Mouse (Mus musculus) CH12.LX (cell line): ENCODE measurements at regions not wholly inside any gene's neighbourhood (a gene's known extent, or its start where the extent isn't known, plus 50 kb on each side); places are given as distances from the start of the nearest gene placed in this dataset.

Experiments
- DNase-seq: peaks from one replicate; pipeline ENCODE4 v3.0.0-alpha.2; 2013; ENCODE audit errors: extremely low read depth
- H3K27ac ChIP-seq: 2 replicates; pipeline ENCODE4 v1.5.1; 2012; ENCODE audit warnings: low read depth, mild to moderate bottlenecking, control low read depth, moderate library complexity; ENCODE audit not compliant: insufficient read depth
- H3K27me3 ChIP-seq: replicated peaks from 2 replicates; pipeline ENCODE3; 2012; ENCODE audit warnings: inconsistent platforms
- H3K36me3 ChIP-seq, 2 experiments: replicated peaks in 1 of 2; 2 replicates each; pipeline versions ENCODE3 to v1.6.1; 2012; ENCODE audit warnings: inconsistent platforms in 1 of 2, low read length in 1 of 2, mild to moderate bottlenecking in 1 of 2, mixed read lengths in 1 of 2, moderate library complexity in 1 of 2; ENCODE audit not compliant: control insufficient read depth in 1 of 2, insufficient read depth in 1 of 2
- H3K4me1 ChIP-seq, 2 experiments: 2 replicates each; pipeline ENCODE4 v1.6.1; 2012; ENCODE audit warnings: inconsistent platforms in 1 of 2, moderate library complexity in 1 of 2; ENCODE audit not compliant: insufficient read depth in 2 of 2, control insufficient read depth in 1 of 2
- H3K4me2 ChIP-seq: 2 replicates; pipeline ENCODE4 v1.6.1; 2012; ENCODE audit warnings: low read depth, mild to moderate bottlenecking, control low read depth; ENCODE audit not compliant: poor library complexity, insufficient read depth, severe bottlenecking
- H3K4me3 ChIP-seq, 3 experiments: fragments of 150-350 bp in 1 of 3; sonication (generic) in 1 of 3; replicated peaks in 1 of 3; 2 replicates each; pipeline versions ENCODE3 to v1.5.1; 2011 to 2012; ENCODE audit warnings: low read depth in 2 of 3, low read length in 2 of 3, mild to moderate bottlenecking in 2 of 3, moderate library complexity in 2 of 3, control low read depth in 1 of 3, improper control_type of control experiment in 1 of 3, inconsistent platforms in 1 of 3, mixed read lengths in 1 of 3; ENCODE audit not compliant: poor library complexity in 1 of 3
- H3K79me2 ChIP-seq: replicated peaks from 2 replicates; pipeline ENCODE4 v1.6.1; 2012; ENCODE audit warnings: mild to moderate bottlenecking, moderate library complexity; ENCODE audit not compliant: control insufficient read depth, poor library complexity, insufficient read depth, severe bottlenecking; ENCODE audit errors: extremely low read depth
- H3K9ac ChIP-seq: 2 replicates; pipeline ENCODE4 v1.6.1; 2012; ENCODE audit warnings: low read depth, mild to moderate bottlenecking, control low read depth, moderate library complexity; ENCODE audit not compliant: insufficient read depth
- H3K9me3 ChIP-seq: replicated peaks from 2 replicates; pipeline ENCODE3; 2012; ENCODE audit warnings: low read length, inconsistent platforms, mixed read lengths
- CHD1 ChIP-seq: IDR thresholded peaks from 2 replicates; pipeline ENCODE4 v1.6.1; 2012; ENCODE audit warnings: low read depth, low read length, improper control_type of control experiment, inconsistent platforms
- CHD2 ChIP-seq: IDR thresholded peaks from 2 replicates; pipeline ENCODE4 v1.6.1; 2011; ENCODE audit warnings: low read length, improper control_type of control experiment
- E2F4 ChIP-seq: IDR thresholded peaks from 2 replicates; pipeline ENCODE4 v1.6.1; 2011; ENCODE audit warnings: low read depth, low read length, improper control_type of control experiment; ENCODE audit not compliant: insufficient replicate concordance
- EP300 ChIP-seq: IDR thresholded peaks from 2 replicates; pipeline ENCODE4 v1.6.1; 2011; ENCODE audit warnings: low read length, improper control_type of control experiment
- ETS1 ChIP-seq: conservative IDR thresholded peaks from 2 replicates; pipeline ENCODE4 v1.6.1; 2012; ENCODE audit warnings: low read depth, mild to moderate bottlenecking, inconsistent platforms, low read length, improper control_type of control experiment, moderate library complexity
- GABPA ChIP-seq: IDR thresholded peaks from 2 replicates; pipeline ENCODE4 v1.6.1; 2012; ENCODE audit warnings: low read depth, low read length, improper control_type of control experiment, inconsistent platforms; ENCODE audit not compliant: insufficient replicate concordance
- HCFC1 ChIP-seq: IDR thresholded peaks from 2 replicates; pipeline ENCODE4 v1.6.1; 2012; ENCODE audit warnings: low read depth, mild to moderate bottlenecking, inconsistent platforms, low read length, improper control_type of control experiment
- IRF4 ChIP-seq: IDR thresholded peaks from 2 replicates; pipeline ENCODE4 v1.6.1; 2014; ENCODE audit warnings: low read depth, mild to moderate bottlenecking, inconsistent platforms, low read length, improper control_type of control experiment
- JUN ChIP-seq: IDR thresholded peaks from 2 replicates; pipeline ENCODE4 v1.6.1; 2011; ENCODE audit warnings: low read depth, mild to moderate bottlenecking, low read length, improper control_type of control experiment, moderate library complexity; ENCODE audit not compliant: insufficient read depth
- JUND ChIP-seq: conservative IDR thresholded peaks from 2 replicates; pipeline ENCODE4 v1.6.1; 2011; ENCODE audit warnings: low read depth, low read length, improper control_type of control experiment
- KAT2A ChIP-seq: IDR thresholded peaks from 2 replicates; pipeline ENCODE4 v1.6.1; 2012; ENCODE audit warnings: low read length, improper control_type of control experiment, inconsistent platforms; ENCODE audit not compliant: insufficient replicate concordance
- MAFK ChIP-seq: IDR thresholded peaks from 2 replicates; pipeline ENCODE4 v1.6.1; 2011; ENCODE audit warnings: low read length, improper control_type of control experiment; ENCODE audit not compliant: insufficient replicate concordance
- MAX ChIP-seq: IDR thresholded peaks from 2 replicates; pipeline ENCODE4 v1.6.1; 2011; ENCODE audit warnings: low read length, improper control_type of control experiment
- MAZ ChIP-seq: IDR thresholded peaks from 2 replicates; pipeline ENCODE4 v1.6.1; 2012; ENCODE audit warnings: low read depth, mild to moderate bottlenecking, inconsistent platforms, low read length, improper control_type of control experiment, moderate library complexity
- MYC ChIP-seq: IDR thresholded peaks from 2 replicates; pipeline ENCODE4 v1.6.1; 2011; ENCODE audit warnings: low read depth, mild to moderate bottlenecking, improper control_type of control experiment, low read length
- NELFE ChIP-seq: IDR thresholded peaks from 2 replicates; pipeline ENCODE4 v1.6.1; 2011; ENCODE audit warnings: low read depth, low read length, improper control_type of control experiment
- PAX5 ChIP-seq: IDR thresholded peaks from 2 replicates; pipeline ENCODE4 v1.6.1; 2012; ENCODE audit warnings: low read length, inconsistent platforms, mixed read lengths
- POLR2A ChIP-seq: IDR thresholded peaks from 2 replicates; pipeline ENCODE4 v1.6.1; 2011; ENCODE audit warnings: low read depth, mild to moderate bottlenecking, improper control_type of control experiment, low read length
- POLR2AphosphoS2 ChIP-seq: IDR thresholded peaks from 2 replicates; pipeline ENCODE4 v1.6.1; 2011; ENCODE audit warnings: low read depth, low read length, improper control_type of control experiment
- RCOR1 ChIP-seq: conservative IDR thresholded peaks from 2 replicates; pipeline ENCODE4 v1.6.1; 2012; ENCODE audit warnings: low read depth, mild to moderate bottlenecking, inconsistent platforms, low read length, improper control_type of control experiment
- SIN3A ChIP-seq: IDR thresholded peaks from 2 replicates; pipeline ENCODE4 v1.6.1; 2012; ENCODE audit warnings: low read length, improper control_type of control experiment, inconsistent platforms
- SMC3 ChIP-seq: IDR thresholded peaks from 2 replicates; pipeline ENCODE4 v1.6.1; 2011; ENCODE audit warnings: low read depth, low read length, improper control_type of control experiment
- TBP ChIP-seq: conservative IDR thresholded peaks from 2 replicates; pipeline ENCODE4 v1.6.1; 2011; ENCODE audit warnings: low read depth, low read length, improper control_type of control experiment
- TCF12 ChIP-seq: IDR thresholded peaks from 2 replicates; pipeline ENCODE4 v1.6.1; 2014; ENCODE audit warnings: low read depth, mild to moderate bottlenecking, inconsistent platforms, low read length, improper control_type of control experiment
- UBTF ChIP-seq: IDR thresholded peaks from 2 replicates; pipeline ENCODE4 v1.6.1; 2012; ENCODE audit warnings: low read depth, mild to moderate bottlenecking, inconsistent platforms, low read length, improper control_type of control experiment, moderate library complexity
- USF1 ChIP-seq: IDR thresholded peaks from 2 replicates; pipeline ENCODE4 v1.6.1; 2014; ENCODE audit warnings: low read depth, mild to moderate bottlenecking, inconsistent platforms, low read length, improper control_type of control experiment
- USF2 ChIP-seq: conservative IDR thresholded peaks from 2 replicates; pipeline ENCODE4 v1.6.1; 2011; ENCODE audit warnings: low read depth, low read length, improper control_type of control experiment
- ZC3H11A ChIP-seq: IDR thresholded peaks from 2 replicates; pipeline ENCODE4 v1.6.1; 2012; ENCODE audit warnings: low read depth, mild to moderate bottlenecking, inconsistent platforms, low read length, improper control_type of control experiment
- dilution Hi-C: fragments of 300-500 bp; cut with MboI; formaldehyde crosslinking; loops from 2 replicates; pipeline ENCODE4 v1.14.3; 2020; ENCODE audit warnings: low sequenced_read_pairs; ENCODE audit not compliant: extremely low pct_unique_long_range_greater_than_20kb, extremely low pct_ligation_motif_present
- in situ Hi-C: fragments of 300-500 bp; cut with MboI; formaldehyde crosslinking; loops from 3 replicates; pipeline ENCODE4 v1.14.3; 2019; ENCODE audit warnings: low sequenced_read_pairs, low pct_ligation_motif_present, low pct_unique_long_range_greater_than_20kb, mixed read lengths

- Histone ChIP-seq H3K9me3 (peaks cover 7% of the 10 kb centered on the region), H3K27ac (no peak overlapping the region), H3K79me2 (no peaks in the 10 kb centered on the region), H3K36me3 (no peaks in the 10 kb centered on the region), H3K9ac (no peak overlapping the region), H3K4me3 (no peak overlapping the region), H3K4me1 (peaks cover 10 to 25% of the 10 kb centered on the region in 2 experiments), H3K4me2 (no peak overlapping the region), H3K27me3 (no peaks in the 10 kb centered on the region)
- dilution Hi-C loops, result no loop called here
- no peak for DNase-seq
- TF ChIP-seq IRF4, result no peak
- TF ChIP-seq HCFC1, result no peak
- TF ChIP-seq TCF12, result no peak
- no peak for TF ChIP-seq PAX5
- TF ChIP-seq MAZ, result no peak
- no peak for TF ChIP-seq JUN
- no peak for TF ChIP-seq RCOR1
- TF ChIP-seq ETS1, result no peak
- TF ChIP-seq SMC3, result no peak
- TF ChIP-seq EP300, result no peak
- TF ChIP-seq ZC3H11A, result no peak
- no peak for TF ChIP-seq UBTF
- in situ Hi-C loops, result loop anchor here (25.0 kb wide), 1 partner anchor 622 kb away; no protein-coding TSS in a partner anchor
Observed at GRCm38 (mm10) chr13:46159354-46159753, 114.2 kb upstream of the Stmnd1 start.

DNA sequence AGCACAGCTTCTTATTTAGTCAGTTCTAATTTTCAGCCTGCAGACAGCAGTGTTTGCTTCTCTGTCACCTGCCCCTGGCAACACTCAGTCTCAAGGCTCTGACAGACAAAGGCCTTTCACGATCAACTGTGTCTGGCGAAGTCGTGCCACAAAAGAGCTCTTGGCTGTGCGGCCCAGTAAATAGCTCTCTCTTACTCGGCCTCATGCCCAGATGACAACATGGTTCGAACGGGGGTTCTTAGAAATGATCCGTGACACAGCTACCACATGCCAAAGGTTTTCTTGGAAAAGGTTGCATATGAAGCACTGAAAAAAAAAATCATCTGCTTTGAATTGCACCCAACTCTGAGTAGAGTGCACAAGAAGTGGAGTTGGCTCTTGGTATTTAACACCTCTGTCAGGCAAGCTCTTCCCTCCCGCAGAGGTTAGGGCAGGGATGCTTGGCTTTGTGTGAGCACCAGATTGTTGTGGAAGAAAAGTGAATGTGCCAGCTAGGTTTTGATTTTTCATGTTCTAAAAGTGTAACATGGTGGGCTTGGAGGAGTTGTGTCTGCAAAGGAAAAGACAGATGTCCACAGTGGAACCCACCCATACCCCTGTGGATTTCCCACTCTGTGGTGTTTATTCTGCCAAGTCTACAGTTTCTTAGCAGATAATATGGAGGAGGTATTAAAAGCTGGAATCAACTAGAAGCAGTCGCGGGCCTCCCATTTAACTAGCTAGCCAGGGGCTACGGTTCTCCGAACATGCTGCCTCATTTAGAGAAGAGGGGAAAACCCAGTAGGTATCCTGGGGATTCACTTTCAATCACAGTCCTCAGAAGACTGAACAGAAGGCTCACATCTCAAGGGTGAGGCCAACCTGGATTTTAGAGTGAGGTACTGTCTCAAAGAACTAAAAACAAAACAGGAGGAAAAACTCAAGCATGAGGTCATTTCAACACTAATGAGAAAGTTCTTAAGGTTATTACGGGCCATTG is 120.0 kb upstream of the Stmnd1 start:
- H3K79me2 ChIP-seq, result no peaks in the 10 kb centered on the region
- H3K9me3 ChIP-seq, result peaks cover 13% of the 10 kb centered on the region
- peak overlapping the region; percentile 76 for H3K27ac ChIP-seq
- peaks cover 16 to 50% of the 10 kb centered on the region in 2 experiments for H3K4me1 ChIP-seq
- H3K27me3 ChIP-seq, result no peaks in the 10 kb centered on the region
- no peak overlapping the region for H3K9ac ChIP-seq
- no peak overlapping the region for H3K4me3 ChIP-seq
- H3K4me2 ChIP-seq, result peak overlapping the region; percentile 54
- dilution Hi-C loops (no loop called here), in situ Hi-C loops (loop anchor here (25.0 kb wide), 1 partner anchor 616 kb away; no protein-coding TSS in a partner anchor)
- H3K36me3 ChIP-seq, result no peaks in the 10 kb centered on the region
- peak; percentile 92 for DNase-seq
- TF ChIP-seq USF2, result no peak
- TF ChIP-seq SIN3A, result 0 out of 2 replicates have a peak, but pooled peaks have one; percentile 46
- TF ChIP-seq E2F4, result no peak
- peak; percentile 60 for TF ChIP-seq ETS1
- TF ChIP-seq UBTF, result no peak
- TF ChIP-seq MAX, result no peak; the same call in 1 of the 2 replicates
- no peak for TF ChIP-seq CHD1
- TF ChIP-seq SMC3, result no peak
- peak; percentile 89 for TF ChIP-seq EP300
- TF ChIP-seq CHD2, result peak; percentile 58
- peak; percentile 95 for TF ChIP-seq IRF4
- no peak for TF ChIP-seq NELFE
- TF ChIP-seq ZC3H11A, result no peak
- TF ChIP-seq MYC, result peak; percentile 40; the same call in 1 of the 2 replicates
- TF ChIP-seq HCFC1, result no peak
- 0 out of 2 replicates have a peak, but pooled peaks have one; percentile 25 for TF ChIP-seq TBP
- TF ChIP-seq MAFK, result 0 out of 2 replicates have a peak, but pooled peaks have one; percentile 2
- no peak for TF ChIP-seq PAX5
- no peak for TF ChIP-seq KAT2A
- 0 out of 2 replicates have a peak, but pooled peaks have one; percentile 69 for TF ChIP-seq RCOR1
- TF ChIP-seq USF1, result no peak
- TF ChIP-seq GABPA, result no peak
- TF ChIP-seq JUND, result peak; percentile 74; the same call in 1 of the 2 replicates
- TF ChIP-seq POLR2AphosphoS2, result no peak
- no peak for TF ChIP-seq POLR2A
